ENCODE assay signal across 8 mouse cellular contexts in the genomic region with DNA sequence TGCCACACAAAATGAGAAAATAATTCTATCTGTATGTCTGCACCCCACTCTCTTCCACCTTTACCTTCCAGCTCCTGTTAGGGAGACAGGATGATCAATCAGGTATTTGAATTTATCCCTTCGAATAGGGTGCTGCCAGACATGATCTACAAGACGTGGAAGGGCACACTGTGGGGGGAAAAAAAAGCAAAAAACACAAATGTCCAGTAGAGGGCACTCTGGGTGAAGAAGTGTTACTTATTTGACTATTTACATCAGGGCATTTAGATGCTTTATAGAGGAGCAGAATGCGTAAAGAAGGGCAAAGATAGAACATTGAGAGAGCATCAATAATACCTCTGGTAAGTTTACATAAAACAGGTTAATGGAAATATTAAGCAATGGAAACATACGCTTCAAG. TPM values are rescaled to one million over a fixed set of nuclear protein-coding genes. Genes with fewer than 3 reads are reported as not detected.
DNase-seq lines count a peak whose midpoint lies in the region; ATAC-seq and TF ChIP-seq lines count a peak whose summit lies in the region.

No protein-coding gene starts in this region.

- no peaks in the 10 kb centered on the region for H3K36me3 ChIP-seq in midbrain, postnatal 0 days (ENCODE audit: insufficient read depth, low read length)
- H3K36me3 ChIP-seq in midbrain, embryonic 16.5 days (ENCODE audit: control insufficient read depth, insufficient read depth, low read length): no peaks in the 10 kb centered on the region

- peak; percentile 35 for DNase-seq in gastrocnemius, adult 18-20 months (ENCODE audit: low spot score)
- DNase-seq in gastrocnemius, postnatal 14 days: no peak
- peak; percentile 26 for DNase-seq in midbrain, postnatal 0 days (ENCODE audit: low spot score)
- peak; percentile 38 for DNase-seq in brain, embryonic 14.5 days (ENCODE audit: low read depth)
- DNase-seq in large intestine, adult 2 months (ENCODE audit: low read depth, low spot score): peak; percentile 35
- DNase-seq in thymus, postnatal 14 days: peak; percentile 78
- DNase-seq in right cerebral cortex, postnatal 36 days (ENCODE audit: low spot score in 2 of 2): no peak

- peak; percentile 63 for TF ChIP-seq CTCF in midbrain, postnatal 0 days (IDR thresholded peaks at IDR 0.05)
- TF ChIP-seq CTCF in brain, embryonic 14.5 days (IDR thresholded peaks at IDR 0.05; ENCODE audit: borderline replicate concordance, extremely low read depth, insufficient read depth, insufficient read length): peak; percentile 21; the same call in 1 of the 2 replicates

- no peak overlapping the region for H3K4me2 ChIP-seq in midbrain, postnatal 0 days (ENCODE audit: low read depth, low read length, poor library complexity, severe bottlenecking)
- H3K4me2 ChIP-seq in midbrain, embryonic 16.5 days (ENCODE audit: low read length): no peak overlapping the region

- intact Hi-C loops in gastrocnemius, postnatal 14 days (cut with DNase I; ENCODE audit: low total_unique reads): loop anchor here (10.0 kb wide), 1 partner anchor 117 kb away; no protein-coding TSS in a partner anchor

- ATAC-seq in midbrain, postnatal 0 days (ENCODE audit: low FRiP score): no peak
- no peak for ATAC-seq in midbrain, embryonic 16.5 days

- H3K4me1 ChIP-seq in midbrain, postnatal 0 days (ENCODE audit: insufficient read depth, low read length): no peaks in the 10 kb centered on the region
- H3K4me1 ChIP-seq in midbrain, embryonic 16.5 days (ENCODE audit: control insufficient read depth, insufficient read depth, low read length): peaks cover 5% of the 10 kb centered on the region; the same call in 1 of the 2 replicates

- no peak overlapping the region for H3K27ac ChIP-seq in midbrain, postnatal 0 days (ENCODE audit: low read depth, low read length)
- no peak overlapping the region for H3K27ac ChIP-seq in midbrain, embryonic 16.5 days (ENCODE audit: low read length)

- TF ChIP-seq POLR2A in brain, embryonic 14.5 days (IDR thresholded peaks at IDR 0.05; ENCODE audit: borderline replicate concordance, extremely low read depth, insufficient read depth, insufficient read length, poor library complexity, severe bottlenecking): no peak

- 0 out of 2 replicates have a peak, but pooled peaks cover 4% of the 10 kb centered on the region for H3K9me3 ChIP-seq in midbrain, postnatal 0 days (ENCODE audit: low read length)
- H3K9me3 ChIP-seq in midbrain, embryonic 16.5 days (replicated peaks; ENCODE audit: control insufficient read depth, low read length, poor library complexity, severe bottlenecking): no peaks in the 10 kb centered on the region

- H3K4me3 ChIP-seq in midbrain, postnatal 0 days (ENCODE audit: low read depth, low read length): no peak overlapping the region
- no peak overlapping the region for H3K4me3 ChIP-seq in midbrain, embryonic 16.5 days (ENCODE audit: low read depth, low read length)

- 58% methylated on average over 4 of the region's 4 CpGs for WGBS in midbrain, postnatal 0 days
- 56% methylated on average over 4 of the region's 4 CpGs for WGBS in midbrain, embryonic 16.5 days
- 44% methylated on average over 4 of the region's 4 CpGs for WGBS in large intestine, adult 2 months

- no peak overlapping the region for H3K9ac ChIP-seq in midbrain, postnatal 0 days (replicated peaks; ENCODE audit: low read length, poor library complexity, severe bottlenecking)
- H3K9ac ChIP-seq in midbrain, embryonic 16.5 days (ENCODE audit: low read depth, low read length): no peak overlapping the region

- no peaks in the 10 kb centered on the region for H3K27me3 ChIP-seq in midbrain, postnatal 0 days (ENCODE audit: insufficient read depth, low read length)
- no peaks in the 10 kb centered on the region for H3K27me3 ChIP-seq in midbrain, embryonic 16.5 days (ENCODE audit: control insufficient read depth, insufficient read depth, low read depth, low read length)

RNA-seq across cellular contexts. Expression of a gene that starts 2.8 kb away (rescaled TPM):
- not detected for total RNA-seq in gastrocnemius, adult 18-20 months (2021)
- not detected for total RNA-seq in gastrocnemius, postnatal 14 days (2021)
- not detected in 2 replicates for total RNA-seq in midbrain, postnatal 0 days (2014; rRNA removed)
- polyA plus RNA-seq in midbrain, postnatal 0 days (2015; fragmentation: Nextera tagmentation; extraction: Ambion mirVana): 0.11 and 0.56 TPM in 2 replicates
- 0.10 and 0.24 TPM in 2 replicates for polyA plus RNA-seq in midbrain, embryonic 16.5 days (2015; fragmentation: Nextera tagmentation; extraction: Ambion mirVana)
- polyA plus RNA-seq in brain, embryonic 14.5 days (2012; rRNA removed): 0.15 and 0.19 TPM in 2 replicates
- not detected in 2 replicates for polyA plus RNA-seq in large intestine, adult 2 months (2012; rRNA removed)

RNA-seq across cellular contexts. Expression of a gene that starts 52.3 kb away (rescaled TPM):
- 100 to 1,000 TPM; 402 to 430 TPM for total RNA-seq in gastrocnemius, adult 18-20 months (2021)
- total RNA-seq in gastrocnemius, postnatal 14 days (2021): 100 to 1,000 TPM; 465 to 534 TPM
- 684 and 980 TPM in 2 replicates for total RNA-seq in midbrain, postnatal 0 days (2014; rRNA removed)
- 414 and 466 TPM in 2 replicates for polyA plus RNA-seq in midbrain, postnatal 0 days (2015; fragmentation: Nextera tagmentation; extraction: Ambion mirVana)
- 447 and 474 TPM in 2 replicates for polyA plus RNA-seq in midbrain, embryonic 16.5 days (2015; fragmentation: Nextera tagmentation; extraction: Ambion mirVana)
- polyA plus RNA-seq in brain, embryonic 14.5 days (2012; rRNA removed): 46.3 and 64.0 TPM in 2 replicates
- polyA plus RNA-seq in large intestine, adult 2 months (2012; rRNA removed): 20.2 and 36.3 TPM in 2 replicates

RNA-seq across cellular contexts. Expression of a gene that starts 56.0 kb away (rescaled TPM):
- 1 to 10 TPM; 3.2 to 4.9 TPM for total RNA-seq in gastrocnemius, adult 18-20 months (2021)
- total RNA-seq in gastrocnemius, postnatal 14 days (2021): 10 to 100 TPM in 1 of 2 experiments, 1 to 10 TPM in 1; 7.7 to 10.0 TPM
- 24.8 TPM in 2 replicates for total RNA-seq in midbrain, postnatal 0 days (2014; rRNA removed)
- 10.3 and 11.8 TPM in 2 replicates for polyA plus RNA-seq in midbrain, postnatal 0 days (2015; fragmentation: Nextera tagmentation; extraction: Ambion mirVana)
- polyA plus RNA-seq in midbrain, embryonic 16.5 days (2015; fragmentation: Nextera tagmentation; extraction: Ambion mirVana): 9.9 and 10.1 TPM in 2 replicates
- polyA plus RNA-seq in brain, embryonic 14.5 days (2012; rRNA removed): 13.0 and 13.4 TPM in 2 replicates
- 10.4 and 16.4 TPM in 2 replicates for polyA plus RNA-seq in large intestine, adult 2 months (2012; rRNA removed)

Comparison
In these comparisons a context has a peak if more than half of its experiments do, and no peak if none do; other contexts are left out.
1. DNase-seq: peak in gastrocnemius, adult 18-20 months (single experiment), midbrain, postnatal 0 days (single experiment), brain, embryonic 14.5 days (single experiment), large intestine, adult 2 months (single experiment) and thymus, postnatal 14 days (single experiment); none in gastrocnemius, postnatal 14 days (single experiment) and right cerebral cortex, postnatal 36 days (0 of 2).